In genomic region chr13:32934706-32935381, GRCm38 (mm10) we compare ENCODE assay signal across 18 mouse cellular contexts. TPM values are rescaled to one million over a fixed set of nuclear protein-coding genes. Genes with fewer than 3 reads are reported as not detected.
DNase-seq lines count a peak whose midpoint lies in the region; ATAC-seq and TF ChIP-seq lines count a peak whose summit lies in the region.
"Had no signal": no experiment of that assay in that cellular context is flagged by ENCODE, and none has a peak within 500 bp of the region (broad histone marks: within the 10 kb centered on the region; RNA-seq: fewer than 3 reads in every experiment).

No protein-coding gene starts in this region.

- WGBS in spleen, adult 2 months = 11% methylated on average over 1 of the region's 1 CpGs

- peak; percentile 69 for DNase-seq in heart, adult 11 months
- no peak for DNase-seq in heart, postnatal 14 days
- peak; percentile 46 to 82 for DNase-seq in spleen, adult 2 months (ENCODE audit: low read depth in 1 of 2, low spot score in 2 of 2)
- no peak for DNase-seq in spleen, postnatal 14 days (ENCODE audit: low spot score in 2 of 2)
- DNase-seq in thymus, postnatal 4 days = peak; percentile 12
- no peak for DNase-seq in kidney, adult 18-20 months
- no peak for DNase-seq in urinary bladder, postnatal 4 days (ENCODE audit: low spot score in 2 of 2)
- DNase-seq: cerebellum, adult 8-10 months; heart, postnatal 4 days; kidney, postnatal 25 days; liver, embryonic 13.5 days; lung, postnatal 4 days had no signal

- TF ChIP-seq CTCF in spleen, adult 2 months (IDR thresholded peaks at IDR 0.05; ENCODE audit: extremely low read depth, insufficient read depth, insufficient read length, insufficient replicate concordance) = no peak

- no peak overlapping the region for H3K4me3 ChIP-seq in spleen, adult 2 months (ENCODE audit: extremely low read depth, insufficient read depth, insufficient read length)
- H3K4me3 ChIP-seq: forebrain, embryonic 10.5 days; left cerebral cortex, adult 2 months; liver, embryonic 13.5 days; stomach, embryonic 15.5 days had no signal

- H3K4me1 ChIP-seq in spleen, adult 2 months (ENCODE audit: control insufficient read depth, insufficient read depth, insufficient read length) = peaks cover 16% of the 10 kb centered on the region
- H3K4me1 ChIP-seq: forebrain, embryonic 10.5 days; liver, embryonic 13.5 days; stomach, embryonic 15.5 days had no signal

- TF ChIP-seq POLR2A in spleen, adult 2 months (IDR thresholded peaks at IDR 0.05; ENCODE audit: low read depth, low read length) = no peak

- no peaks in the 10 kb centered on the region for H3K36me3 ChIP-seq in spleen, adult 2 months (ENCODE audit: control insufficient read depth, insufficient read depth, low read length)
- H3K36me3 ChIP-seq: forebrain, embryonic 10.5 days; liver, embryonic 13.5 days; stomach, embryonic 15.5 days had no signal

- ATAC-seq in hematopoietic stem cell, adult 5-6 weeks (replicated peaks in 1 of 2; ENCODE audit: insufficient read depth in 1 of 2, low FRiP score in 2 of 2, low TSS enrichment in 1 of 2, low read depth in 1 of 2, poor library complexity in 2 of 2, severe bottlenecking in 2 of 2) = peak; percentile 88 to 89
- ATAC-seq: inflammation-experienced regulatory T-cells, adult 6 months had no signal

- H3K27ac ChIP-seq in spleen, adult 2 months (ENCODE audit: insufficient read depth, low read length) = peak overlapping the region; percentile 77
- H3K27ac ChIP-seq: forebrain, embryonic 10.5 days; left cerebral cortex, adult 2 months; liver, embryonic 13.5 days; stomach, embryonic 15.5 days had no signal

- intact Hi-C loops in heart, postnatal 14 days (cut with DNase I) = no loop called here

- H3K27me3 ChIP-seq in spleen, adult 2 months (ENCODE audit: control insufficient read depth, insufficient read depth, low read length) = no peaks in the 10 kb centered on the region
- H3K27me3 ChIP-seq: liver, embryonic 13.5 days; stomach, embryonic 15.5 days had no signal

RNA-seq across cellular contexts. Expression of gene Serpinb6b, which starts 30.2 kb away (rescaled TPM):
- 10 to 100 TPM; 24.9 to 27.8 TPM for total RNA-seq in heart, postnatal 14 days (2021)
- 10.5 and 13.0 TPM in 2 replicates for polyA plus RNA-seq in spleen, adult 2 months (2012; rRNA removed)
- 34.6 and 52.6 TPM in 2 replicates for total RNA-seq in hematopoietic stem cell, adult 5-6 weeks (2017)

RNA-seq across cellular contexts. Expression of gene Serpinb1c, which starts 36.8 kb away (rescaled TPM):
- under 1 TPM; 0.45 to 0.95 TPM for total RNA-seq in heart, postnatal 14 days (2021)
- polyA plus RNA-seq in spleen, adult 2 months (2012; rRNA removed) = not detected in 2 replicates
- not detected in 2 replicates for total RNA-seq in hematopoietic stem cell, adult 5-6 weeks (2017)
- total RNA-seq: left cerebral cortex, adult 2 months had no signal
- polyA plus RNA-seq: brain, embryonic 14.5 days; forebrain, embryonic 10.5 days; inflammation-experienced regulatory T-cells, adult 6 months; liver, embryonic 13.5 days; stomach, embryonic 15.5 days had no signal

Comparison
In these comparisons a context has a peak if more than half of its experiments do, and no peak if none do; other contexts are left out.
1. DNase-seq: peak in heart, adult 11 months (single experiment), spleen, adult 2 months (2 of 2) and thymus, postnatal 4 days (single experiment); none in heart, postnatal 14 days (0 of 2), spleen, postnatal 14 days (0 of 2), kidney, adult 18-20 months (single experiment) and urinary bladder, postnatal 4 days (0 of 2).